Comparison of ENCODE assay signal across 10 mouse cellular contexts in genomic region chr6:112972127-112972526, GRCm38 (mm10). TPM values are rescaled to one million over a fixed set of nuclear protein-coding genes. Genes with fewer than 3 reads are reported as not detected.
DNase-seq lines count a peak whose midpoint lies in the region; ATAC-seq and TF ChIP-seq lines count a peak whose summit lies in the region.
"Had no signal": no experiment of that assay in that cellular context is flagged by ENCODE, and none has a peak within 500 bp of the region (broad histone marks: within the 10 kb centered on the region; RNA-seq: fewer than 3 reads in every experiment).

No protein-coding gene starts in this region.

- peak overlapping the region; percentile 20; the same call in 1 of the 2 replicates for H3K4me2 ChIP-seq in liver, embryonic 15.5 days
- H3K4me2 ChIP-seq in neural tube, embryonic 14.5 days (ENCODE audit: low read depth, low read length), result no peak overlapping the region

- H3K4me3 ChIP-seq in left cerebral cortex, adult 2 months, result no peak overlapping the region
- peak overlapping the region; percentile 37 for H3K4me3 ChIP-seq in hindbrain, embryonic 10.5 days
- no peak overlapping the region for H3K4me3 ChIP-seq in liver, embryonic 15.5 days (replicated peaks)
- H3K4me3 ChIP-seq in neural tube, embryonic 14.5 days (ENCODE audit: low read depth, low read length), result no peak overlapping the region
- H3K4me3 ChIP-seq: heart, embryonic 13.5 days; megakaryocyte, embryonic 14.5 days had no signal

- H3K4me1 ChIP-seq in hindbrain, embryonic 10.5 days (replicated peaks), result peaks cover 69% of the 10 kb centered on the region
- peaks cover 22% of the 10 kb centered on the region for H3K4me1 ChIP-seq in liver, embryonic 15.5 days (replicated peaks)
- H3K4me1 ChIP-seq in neural tube, embryonic 14.5 days (ENCODE audit: control insufficient read depth, insufficient read depth, low read length), result peaks cover 31% of the 10 kb centered on the region

- peak; percentile 37; the same call in 1 of the 2 replicates for ATAC-seq in liver, embryonic 15.5 days (ENCODE audit: insufficient read depth)
- ATAC-seq in neural tube, embryonic 14.5 days (ENCODE audit: low read depth), result no peak
- ATAC-seq in monocyte, adult 5-6 weeks (replicated peaks; ENCODE audit: insufficient number of reproducible peaks, low FRiP score, low TSS enrichment, poor library complexity, severe bottlenecking), result no peak

- WGBS in hindbrain, embryonic 10.5 days, result 31% methylated on average over 10 of the region's 10 CpGs
- 44% methylated on average over 10 of the region's 10 CpGs for WGBS in liver, embryonic 15.5 days (ENCODE audit: insufficient replicate concordance)
- WGBS in neural tube, embryonic 14.5 days, result 24% methylated on average over 10 of the region's 10 CpGs

- intact Hi-C loops in left cerebral cortex, adult 2 months (cut with DNase I), result no loop called here

- no peak for TF ChIP-seq CTCF in left cerebral cortex, adult 2 months (IDR thresholded peaks at IDR 0.05)

- no peaks in the 10 kb centered on the region for H3K27me3 ChIP-seq in hindbrain, embryonic 10.5 days (ENCODE audit: insufficient read depth, poor library complexity, severe bottlenecking)
- H3K27me3 ChIP-seq in liver, embryonic 15.5 days, result no peaks in the 10 kb centered on the region
- H3K27me3 ChIP-seq in neural tube, embryonic 14.5 days (ENCODE audit: control insufficient read depth, insufficient read depth, low read length), result no peaks in the 10 kb centered on the region
- H3K27me3 ChIP-seq: heart, embryonic 13.5 days; megakaryocyte, embryonic 14.5 days had no signal

- H3K36me3 ChIP-seq in hindbrain, embryonic 10.5 days, result no peaks in the 10 kb centered on the region
- no peaks in the 10 kb centered on the region for H3K36me3 ChIP-seq in liver, embryonic 15.5 days (replicated peaks)
- no peaks in the 10 kb centered on the region for H3K36me3 ChIP-seq in neural tube, embryonic 14.5 days (ENCODE audit: control insufficient read depth, insufficient read depth, low read length)
- H3K36me3 ChIP-seq: heart, embryonic 13.5 days had no signal

- peak overlapping the region; percentile 58 for H3K27ac ChIP-seq in left cerebral cortex, adult 2 months
- peak overlapping the region; percentile 93 for H3K27ac ChIP-seq in hindbrain, embryonic 10.5 days
- H3K27ac ChIP-seq in liver, embryonic 15.5 days (replicated peaks), result no peak overlapping the region
- peak overlapping the region; percentile 55 for H3K27ac ChIP-seq in neural tube, embryonic 14.5 days (ENCODE audit: low read depth, low read length)
- H3K27ac ChIP-seq: heart, embryonic 13.5 days had no signal

- no peaks in the 10 kb centered on the region for H3K9me3 ChIP-seq in hindbrain, embryonic 10.5 days
- H3K9me3 ChIP-seq in liver, embryonic 15.5 days (replicated peaks), result no peaks in the 10 kb centered on the region
- no peaks in the 10 kb centered on the region for H3K9me3 ChIP-seq in neural tube, embryonic 14.5 days (ENCODE audit: control insufficient read depth, low read length)
- H3K9me3 ChIP-seq: heart, embryonic 13.5 days; megakaryocyte, embryonic 14.5 days had no signal

- DNase-seq in left cerebral cortex, adult 2 months (ENCODE audit: extremely low spot score in 1 of 2, low spot score in 2 of 2), result no peak
- DNase-seq in left cerebral cortex, adult 9 months (ENCODE audit: low spot score in 2 of 2), result no peak
- peak; percentile 35 for DNase-seq in hindbrain, embryonic 10.5 days (ENCODE audit: low spot score)
- no peak for DNase-seq in kidney, adult 18-20 months
- no peak for DNase-seq in adrenal gland, adult 2 months

- no peak overlapping the region for H3K9ac ChIP-seq in liver, embryonic 15.5 days
- H3K9ac ChIP-seq in neural tube, embryonic 14.5 days (replicated peaks; ENCODE audit: low read depth, low read length), result no peak overlapping the region
- H3K9ac ChIP-seq: heart, embryonic 13.5 days had no signal

RNA-seq across cellular contexts. Expression of gene Srgap3, which starts 25.1 kb away (rescaled TPM):
- 100 to 1,000 TPM; 232 to 236 TPM for total RNA-seq in left cerebral cortex, adult 2 months (2021)
- polyA plus RNA-seq in hindbrain, embryonic 10.5 days (2016; fragmentation: Nextera tagmentation; extraction: Ambion mirVana), result 28.0 and 34.7 TPM in 2 replicates
- 0.14 and 0.16 TPM in 2 replicates for polyA plus RNA-seq in liver, embryonic 15.5 days (2015; fragmentation: Nextera tagmentation; extraction: Ambion mirVana)
- polyA plus RNA-seq in neural tube, embryonic 14.5 days (2014; fragmentation: Nextera tagmentation; extraction: Ambion mirVana), result 44.7 and 68.2 TPM in 2 replicates
- total RNA-seq in monocyte, adult 5-6 weeks (2017), result 2.5 to 23.9 TPM (median 4.5 TPM) in 3 replicates
- total RNA-seq in adrenal gland, adult 2 months (2021), result 10 to 100 TPM; 14.3 to 21.2 TPM
- polyA plus RNA-seq in adrenal gland, adult 2 months (2012; rRNA removed), result 3.2 and 3.7 TPM in 2 replicates
